Mouse (Mus musculus) CD8-positive naive resting alpha-beta T cell, adult 2 months (primary cell): ENCODE measurements around the gene Nck1.

Experiments
- DNase-seq, 2 experiments: peaks; one replicate each; pipeline ENCODE4 v3.0.0; 2022; ENCODE audit warnings: low read depth in 2 of 2, low spot score in 2 of 2

Gene Nck1

GRCm38 (mm10) chr9:100470936-100471604 is 74.9 kb downstream of the Nck1 start:
- no peak for DNase-seq

- DNase-seq, result no peak
These were observed 75.7 kb downstream of the Nck1 start for GRCm38 (mm10) chr9:100470228-100470627.

- no peak for DNase-seq
These were observed 76.3 kb downstream of the Nck1 start for GRCm38 (mm10) chr9:100469681-100470080.

GRCm38 (mm10) chr9:100468151-100468550 is 77.8 kb downstream of the Nck1 start:
- DNase-seq, result no peak

- DNase-seq, result no peak
These were observed 78.3 kb downstream of the Nck1 start for GRCm38 (mm10) chr9:100467653-100468052.

GRCm38 (mm10) chr9:100466743-100467142 is 79.2 kb downstream of the Nck1 start:
- DNase-seq, result no peak

DNA sequence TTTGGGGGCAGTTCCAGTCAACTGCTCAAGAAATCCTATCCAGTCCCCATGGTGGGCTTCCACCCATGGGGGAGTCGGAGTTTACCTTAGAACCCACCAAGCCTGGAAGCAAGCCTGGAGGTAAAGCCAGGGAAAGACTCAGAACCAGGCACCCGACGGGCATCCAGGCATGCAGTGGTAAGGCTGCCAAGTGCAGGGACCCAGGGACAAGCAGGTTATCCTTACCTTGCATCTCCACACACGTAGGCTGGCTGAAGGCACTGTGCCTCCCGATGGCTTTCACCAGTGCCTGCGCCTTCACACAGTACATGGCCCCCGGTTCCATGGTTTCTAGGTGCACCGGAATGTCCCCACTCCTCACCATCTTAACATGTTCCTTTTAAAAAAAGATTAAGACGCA is 79.9 kb downstream of the Nck1 start:
- no peak for DNase-seq

DNA sequence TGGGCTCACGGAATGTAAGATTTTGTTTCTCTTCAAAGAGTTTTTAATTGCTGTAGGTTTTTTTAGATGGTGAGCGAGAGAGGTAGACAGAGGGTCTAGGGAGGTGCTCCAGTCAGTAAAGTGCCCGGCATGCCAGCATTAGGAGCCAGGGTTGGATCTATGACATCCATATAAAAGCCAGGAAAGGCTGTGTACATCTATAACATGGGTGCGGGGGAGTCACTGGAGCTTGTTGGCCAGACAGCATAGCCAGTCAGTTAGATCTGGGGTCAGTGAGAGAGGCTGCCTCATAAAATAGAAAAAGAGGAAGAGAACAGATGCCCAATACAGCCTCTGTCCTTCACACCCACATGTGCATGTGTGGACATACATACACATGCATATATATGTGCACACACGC is 80.6 kb downstream of the Nck1 start:
- no peak for DNase-seq

- DNase-seq, result no peak
These were observed 82.2 kb downstream of the Nck1 start for GRCm38 (mm10) chr9:100463771-100464170.

DNA sequence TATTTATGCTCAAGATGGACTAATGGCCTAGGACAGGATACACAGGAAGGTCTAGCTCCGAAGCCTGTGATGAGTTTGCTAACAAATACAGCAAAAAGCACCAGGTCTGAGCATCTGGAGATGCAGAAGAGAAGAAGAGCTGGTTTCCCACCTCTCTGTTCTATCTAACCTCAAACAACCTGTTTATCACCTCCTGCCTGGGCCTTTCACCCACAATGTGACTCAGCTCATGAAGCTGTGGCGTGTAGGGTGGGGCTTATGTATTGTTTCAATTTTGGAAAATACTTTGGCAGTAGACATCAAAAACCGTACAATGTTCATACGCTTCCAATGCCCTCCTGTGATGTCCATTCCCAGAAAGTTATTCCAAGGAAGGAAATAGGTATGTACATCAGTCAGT is 83.8 kb downstream of the Nck1 start:
- DNase-seq, result peak; percentile 55 to 67

GRCm38 (mm10) chr9:100461671-100462070 is 84.3 kb downstream of the Nck1 start:
- DNase-seq, result no peak

GRCm38 (mm10) chr9:100460203-100460602 is 85.7 kb downstream of the Nck1 start:
- DNase-seq, result peak; percentile 76 to 79

- peak; percentile 36 to 47 for DNase-seq
These were observed 87.8 kb downstream of the Nck1 start for GRCm38 (mm10) chr9:100457971-100458681.

DNA sequence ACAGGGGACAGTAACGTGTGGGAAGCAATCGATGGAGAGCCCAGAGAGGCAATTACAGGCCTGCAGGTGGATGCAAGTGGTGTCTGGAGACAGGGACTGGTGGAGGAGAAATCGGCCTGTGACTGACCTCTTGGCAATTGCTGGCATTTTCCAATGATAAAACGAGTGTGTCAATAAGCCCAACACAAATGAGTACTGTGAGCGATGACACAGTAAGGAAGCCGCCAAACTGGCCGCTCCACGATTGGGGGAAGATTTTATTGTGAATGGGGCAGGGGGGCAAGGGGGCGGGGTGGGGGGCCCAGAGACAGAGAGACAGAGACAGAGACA is 91.3 kb downstream of the Nck1 start:
- DNase-seq, result no peak

GRCm38 (mm10) chr9:100453944-100454663 is 91.8 kb downstream of the Nck1 start:
- DNase-seq, result peak; percentile 61 to 70

- no peak for DNase-seq
These were observed 93.5 kb downstream of the Nck1 start for GRCm38 (mm10) chr9:100452432-100452831.

DNA sequence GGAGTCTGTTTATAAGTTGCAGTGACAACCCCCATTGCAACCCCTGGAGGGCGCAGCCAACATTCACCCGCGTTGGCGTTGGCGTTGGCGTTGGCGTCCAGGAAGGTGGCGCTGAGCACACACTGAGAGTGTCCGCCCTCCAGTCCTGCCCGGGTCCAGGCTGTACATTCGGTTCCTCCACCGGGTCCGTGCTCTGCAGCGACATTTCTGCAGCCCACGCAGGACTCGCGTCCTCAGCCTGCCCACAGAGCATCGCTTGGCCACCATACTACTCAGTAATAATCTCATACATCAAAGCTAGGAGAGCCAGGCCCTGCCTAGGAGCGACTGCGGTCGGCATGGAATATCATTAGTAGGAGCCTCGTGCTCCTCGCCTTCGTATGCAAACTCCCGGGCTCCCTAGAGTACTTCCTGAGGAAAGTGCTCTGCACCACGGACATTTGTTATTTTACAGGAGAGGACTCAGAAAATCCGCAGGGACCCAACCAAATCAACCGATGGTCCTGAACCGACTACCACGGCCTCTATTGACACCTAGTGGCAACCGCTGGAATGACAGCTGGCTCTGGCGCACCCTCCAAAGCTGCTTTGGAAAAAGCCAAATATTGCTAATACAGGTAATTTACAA is 99.8 kb downstream of the Nck1 start:
- DNase-seq, result peak; percentile 55 to 71
